Mouse (Mus musculus) forebrain, embryonic 16.5 days (tissue): ENCODE data around the gene Gimap5. TPM values are rescaled to one million over a fixed set of nuclear protein-coding genes. Genes with fewer than 3 reads are reported as not detected.

Source experiments
- ATAC-seq: fragments of 200-750 bp; cut with Nextera tagmentation; 2 replicates; pipeline ENCODE4 v1.8.0; 2017; ENCODE audit warnings: mild to moderate bottlenecking, moderate library complexity
- H3K27ac ChIP-seq: fragments of 300-500 bp; sonication (generic); 2 replicates; pipeline ENCODE4 v1.5.1; 2014; ENCODE audit warnings: low read length, control low read depth
- H3K27me3 ChIP-seq: fragments of 300-500 bp; sonication (generic); replicated peaks from 2 replicates; pipeline ENCODE4 v1.6.1; 2014; ENCODE audit warnings: low read length; ENCODE audit not compliant: control insufficient read depth, insufficient read depth
- H3K36me3 ChIP-seq: fragments of 300-500 bp; sonication (generic); 2 replicates; pipeline ENCODE4 v1.6.1; 2014; ENCODE audit not compliant: control insufficient read depth, insufficient read depth
- H3K4me1 ChIP-seq: fragments of 300-500 bp; sonication (generic); replicated peaks from 2 replicates; pipeline ENCODE4 v1.6.1; 2014; ENCODE audit warnings: low read length; ENCODE audit not compliant: control insufficient read depth, insufficient read depth
- H3K4me2 ChIP-seq: fragments of 300-500 bp; sonication (generic); 2 replicates; pipeline ENCODE4 v1.6.1; 2014; ENCODE audit warnings: mild to moderate bottlenecking, low read length, control low read depth
- H3K4me3 ChIP-seq: fragments of 300-500 bp; sonication (generic); replicated peaks from 2 replicates; pipeline ENCODE4 v1.5.1; 2014; ENCODE audit warnings: mild to moderate bottlenecking, low read length, control low read depth
- H3K9ac ChIP-seq: fragments of 300-500 bp; sonication (generic); replicated peaks from 2 replicates; pipeline ENCODE4 v1.6.1; 2014; ENCODE audit warnings: low read depth, low read length, control low read depth
- H3K9me3 ChIP-seq: fragments of 300-500 bp; sonication (generic); 2 replicates; pipeline ENCODE4 v1.6.1; 2016; ENCODE audit warnings: low read length; ENCODE audit not compliant: control insufficient read depth
- WGBS: fragments of 180-500 bp; shearing (Covaris S2); extraction: QIAGEN DNeasy Blood & Tissue Kit; methylation state at CpG from one replicate; pipeline ENCODE4 v1.1.7; 2014; 5-methylcytosine and 5-hydroxymethylcytosine counted together
- polyA plus RNA-seq: library from polyadenylated mRNA; unstranded; fragments of >200 nt; fragmentation: Nextera tagmentation; extraction: Ambion mirVana; gene quantifications from 2 replicates; pipeline ENCODE4 v1.2.1, GENCODE M21; 2015

The Gimap5 gene
- polyA plus RNA-seq, 1 experiment from 2014 or later = 0.77 TPM

GRCm38 (mm10) chr6:48747091-48747966 is 1.3 kb downstream of the Gimap5 start:
- Histone ChIP-seq H3K4me3 (no peak overlapping the region), H3K27me3 (peaks cover 10% of the 10 kb centered on the region; the same call in 1 of the 2 replicates), H3K4me2 (no peak overlapping the region), H3K27ac (no peak overlapping the region), H3K9ac (no peak overlapping the region), H3K9me3 (no peaks in the 10 kb centered on the region), H3K4me1 (0 out of 2 replicates have a peak, but pooled peaks cover 4% of the 10 kb centered on the region), H3K36me3 (no peaks in the 10 kb centered on the region)
- no peak for ATAC-seq
- 75% methylated on average over 7 of the region's 7 CpGs for WGBS

- Histone ChIP-seq H3K36me3 (no peaks in the 10 kb centered on the region), H3K27ac (no peak overlapping the region), H3K4me2 (no peak overlapping the region), H3K4me3 (no peak overlapping the region), H3K9me3 (no peaks in the 10 kb centered on the region), H3K9ac (no peak overlapping the region), H3K4me1 (no peaks in the 10 kb centered on the region), H3K27me3 (no peaks in the 10 kb centered on the region)
- ATAC-seq = no peak
- 60% methylated on average over 7 of the region's 7 CpGs for WGBS
Observed at GRCm38 (mm10) chr6:48763567-48764270, 17.7 kb downstream of the Gimap5 start.

GRCm38 (mm10) chr6:48764496-48764895 is 18.5 kb downstream of the Gimap5 start:
- WGBS = 92% methylated on average over 10 of the region's 10 CpGs

DNA sequence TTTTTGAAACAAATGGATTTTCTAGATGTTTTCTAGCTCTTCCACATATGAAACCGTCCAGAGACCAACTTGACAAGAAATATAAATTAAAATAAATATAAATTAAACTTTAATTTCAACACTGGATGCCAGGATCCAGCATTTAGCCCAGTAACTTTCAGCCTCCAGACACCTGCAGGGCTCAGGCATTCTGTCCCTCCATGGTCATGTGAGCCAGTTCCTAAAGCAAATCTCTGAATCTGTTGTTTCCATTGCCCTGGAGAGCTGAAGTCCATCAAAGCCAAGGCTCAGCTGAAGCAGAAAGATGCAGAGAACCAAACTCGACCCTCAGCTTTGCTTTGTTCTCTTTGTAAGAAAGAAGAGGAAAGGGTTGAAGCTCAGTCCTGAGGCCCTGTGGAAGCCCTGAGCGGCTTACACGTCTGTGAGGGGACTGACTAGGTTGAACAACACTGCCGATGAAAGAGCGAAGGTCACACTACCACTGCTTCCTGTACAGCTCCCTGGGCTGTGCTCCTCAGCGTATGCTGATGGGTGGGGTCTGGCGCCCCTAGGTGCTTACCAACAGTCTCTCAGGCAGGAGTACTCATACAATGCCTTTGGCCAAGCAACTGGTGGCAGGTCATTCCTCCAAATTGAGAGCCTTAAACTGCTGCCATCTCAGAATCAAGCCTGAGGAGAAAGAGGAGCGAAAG is 22.3 kb downstream of the Gimap5 start:
- no peaks in the 10 kb centered on the region for H3K27me3 ChIP-seq
- H3K27ac ChIP-seq = no peak overlapping the region
- H3K4me2 ChIP-seq = no peak overlapping the region
- no peak overlapping the region for H3K9ac ChIP-seq
- H3K36me3 ChIP-seq = no peaks in the 10 kb centered on the region
- no peaks in the 10 kb centered on the region for H3K9me3 ChIP-seq
- no peaks in the 10 kb centered on the region for H3K4me1 ChIP-seq
- ATAC-seq = no peak
- 76% methylated on average over 9 of the region's 9 CpGs for WGBS
- no peak overlapping the region for H3K4me3 ChIP-seq

More at GRCm38 (mm10) chr6:48764496-48764895, 18.5 kb downstream of the Gimap5 start:
- H3K27ac ChIP-seq = no peak overlapping the region
- H3K27me3 ChIP-seq = no peaks in the 10 kb centered on the region
- H3K36me3 ChIP-seq = no peaks in the 10 kb centered on the region
- H3K4me2 ChIP-seq = no peak overlapping the region
- no peak for ATAC-seq
- no peak overlapping the region for H3K9ac ChIP-seq
- H3K4me3 ChIP-seq = no peak overlapping the region
- no peaks in the 10 kb centered on the region for H3K9me3 ChIP-seq
- no peaks in the 10 kb centered on the region for H3K4me1 ChIP-seq

GRCm38 (mm10) chr6:48768933-48769332 is 22.9 kb downstream of the Gimap5 start:
- Histone ChIP-seq H3K4me2 (no peak overlapping the region), H3K27ac (no peak overlapping the region), H3K27me3 (no peaks in the 10 kb centered on the region), H3K36me3 (no peaks in the 10 kb centered on the region), H3K4me1 (no peaks in the 10 kb centered on the region), H3K9me3 (no peaks in the 10 kb centered on the region), H3K4me3 (no peak overlapping the region), H3K9ac (no peak overlapping the region)
- 90% methylated on average over 3 of the region's 3 CpGs for WGBS
- ATAC-seq = no peak

DNA sequence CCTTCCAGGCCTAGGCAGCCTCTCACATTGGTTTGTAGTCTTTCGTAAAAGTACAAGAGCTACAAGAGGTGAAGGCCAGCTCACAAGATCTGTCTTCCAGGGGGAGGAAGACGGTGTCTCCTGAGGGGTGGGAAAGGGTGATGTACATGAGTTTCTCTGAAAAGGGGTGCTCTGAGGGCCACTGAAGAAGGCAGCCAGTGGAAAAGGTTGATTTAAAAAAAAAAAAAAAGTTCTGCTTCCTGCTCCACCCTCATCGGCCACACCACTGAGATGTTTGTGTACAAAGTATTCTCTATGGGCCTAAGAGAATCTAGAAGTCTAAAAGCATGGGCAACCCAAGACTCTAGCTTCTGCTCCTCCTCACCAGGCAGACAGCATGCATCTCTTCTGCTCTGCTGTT is 24.7 kb downstream of the Gimap5 start, which contains the start of gene Gimap3:
Gene Gimap3, minus strand, starts transcription at position 156 of the 400 bp plus-strand sequence.
- Histone ChIP-seq H3K4me2 (no peak within 1 kb of the TSS), H3K4me1 (no peaks in the 10 kb centered on the region), H3K27me3 (no peaks in the 10 kb centered on the region), H3K4me3 (no peak within 1 kb of the TSS), H3K36me3 (no peaks in the 10 kb centered on the region), H3K27ac (no peak within 1 kb of the TSS), H3K9ac (no peak within 1 kb of the TSS), H3K9me3 (no peaks in the 10 kb centered on the region)
- WGBS = 94% methylated on average over 3 of the region's 3 CpGs
- ATAC-seq = no peak

GRCm38 (mm10) chr6:48772030-48772429 is 26.0 kb downstream of the Gimap5 start:
- no peak overlapping the region for H3K4me3 ChIP-seq
- peak; percentile 58; the same call in 1 of the 2 replicates for ATAC-seq
- H3K9me3 ChIP-seq = no peaks in the 10 kb centered on the region
- no peaks in the 10 kb centered on the region for H3K4me1 ChIP-seq
- no peak overlapping the region for H3K9ac ChIP-seq
- H3K36me3 ChIP-seq = no peaks in the 10 kb centered on the region
- WGBS = 9% methylated on average over 8 of the region's 8 CpGs
- H3K27ac ChIP-seq = no peak overlapping the region
- H3K4me2 ChIP-seq = no peak overlapping the region
- no peaks in the 10 kb centered on the region for H3K27me3 ChIP-seq

- Histone ChIP-seq H3K4me3 (no peak overlapping the region), H3K9me3 (no peaks in the 10 kb centered on the region; the same call in 1 of the 2 replicates), H3K9ac (no peak overlapping the region), H3K4me2 (no peak overlapping the region), H3K27ac (no peak overlapping the region), H3K27me3 (no peaks in the 10 kb centered on the region), H3K4me1 (no peaks in the 10 kb centered on the region), H3K36me3 (no peaks in the 10 kb centered on the region)
- 100% methylated on average over 1 of the region's 1 CpGs for WGBS
- no peak for ATAC-seq
Observed at GRCm38 (mm10) chr6:48784406-48784805, 38.4 kb downstream of the Gimap5 start.

DNA sequence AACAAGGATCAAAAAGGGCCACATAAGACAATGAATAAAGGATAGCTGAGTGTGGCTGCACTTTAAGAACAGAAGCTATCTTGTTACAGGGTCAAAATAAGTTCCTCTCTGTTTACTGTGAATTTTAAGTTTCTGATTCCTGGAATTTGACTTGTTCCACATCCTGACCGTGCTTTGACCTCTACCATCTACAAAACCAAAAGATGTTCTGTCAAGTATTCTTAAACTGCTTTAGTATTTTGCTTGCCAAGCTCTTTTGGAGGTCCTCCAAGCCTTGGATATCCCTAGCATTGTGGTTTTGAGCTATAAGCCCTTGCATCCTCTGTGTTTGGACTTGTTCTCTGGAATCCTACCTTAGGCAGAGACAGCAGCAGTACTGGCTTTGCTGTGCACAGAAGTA is 39.2 kb downstream of the Gimap5 start:
- ATAC-seq = no peak
- Histone ChIP-seq H3K4me1 (no peaks in the 10 kb centered on the region), H3K4me3 (no peak overlapping the region), H3K9ac (no peak overlapping the region), H3K9me3 (no peaks in the 10 kb centered on the region; the same call in 1 of the 2 replicates), H3K27ac (no peak overlapping the region), H3K4me2 (no peak overlapping the region), H3K27me3 (no peaks in the 10 kb centered on the region), H3K36me3 (no peaks in the 10 kb centered on the region)
- WGBS = 79% methylated on average over 1 of the region's 1 CpGs
